Mouse (Mus musculus) kidney, adult 9 months (tissue): ENCODE results near the gene Hsd11b2.

Source experiments
- DNase-seq: peaks from one replicate; pipeline ENCODE4 v3.0.0; 2022

Hsd11b2 gene

DNA sequence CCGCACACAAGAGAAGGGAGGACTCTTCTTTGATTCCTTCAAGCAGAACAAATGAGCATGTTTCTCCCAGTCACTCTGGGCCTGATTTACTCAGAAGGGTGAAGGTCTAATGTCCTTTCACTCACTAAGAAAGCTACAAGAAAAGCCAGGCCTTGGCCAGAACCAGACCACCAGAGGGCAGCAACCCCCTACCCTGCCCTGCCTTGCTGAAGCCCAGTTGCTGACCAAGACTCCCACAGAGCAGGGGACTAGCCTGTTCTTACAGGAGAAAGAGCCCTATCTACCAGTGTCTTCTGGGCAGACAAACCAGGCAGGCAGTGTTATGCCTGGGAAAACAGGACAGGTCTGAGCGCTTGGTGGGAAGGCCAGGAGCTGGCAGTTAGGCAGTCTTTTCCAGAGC is 34.2 kb upstream of the Hsd11b2 start:
- peak; percentile 92 for DNase-seq

DNA sequence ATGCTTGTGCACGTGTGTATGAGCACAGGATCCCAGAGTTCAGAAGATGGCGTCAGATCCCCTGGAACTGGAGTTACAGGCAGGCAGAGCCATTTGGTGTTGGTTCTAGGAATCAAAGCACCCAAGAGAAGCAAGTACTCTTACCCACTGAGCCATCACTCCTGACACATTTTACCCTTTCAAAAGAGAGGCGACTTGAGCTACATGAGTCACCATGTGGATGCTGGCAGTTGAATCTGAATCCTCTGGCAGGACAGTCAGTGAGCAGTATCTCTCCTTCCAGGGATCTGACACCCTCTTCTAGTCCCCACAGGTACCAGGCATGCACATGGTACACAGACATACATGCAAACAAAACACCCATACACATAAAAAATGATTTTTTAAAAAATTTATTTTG is 30.5 kb upstream of the Hsd11b2 start:
- no peak for DNase-seq

DNA sequence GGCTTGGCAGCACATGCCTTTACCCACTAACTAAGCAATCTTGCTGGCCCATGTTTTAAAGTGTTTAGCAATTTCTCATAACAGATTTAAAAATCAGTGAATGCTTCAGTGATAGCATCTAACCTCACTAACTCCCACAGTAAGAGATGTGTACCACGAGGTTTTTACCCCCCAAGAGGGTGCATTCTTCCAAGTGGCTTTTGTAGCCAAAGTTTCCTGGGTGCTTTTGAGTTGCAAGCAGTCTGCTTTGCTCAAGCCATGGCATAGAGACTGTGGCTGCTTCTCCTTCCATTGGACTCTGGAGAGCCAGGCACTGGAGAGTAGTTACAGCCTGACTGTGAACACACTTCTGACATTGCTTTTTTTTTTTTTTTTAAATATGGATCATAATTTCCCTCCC is 29.3 kb upstream of the Hsd11b2 start:
- no peak for DNase-seq

DNA sequence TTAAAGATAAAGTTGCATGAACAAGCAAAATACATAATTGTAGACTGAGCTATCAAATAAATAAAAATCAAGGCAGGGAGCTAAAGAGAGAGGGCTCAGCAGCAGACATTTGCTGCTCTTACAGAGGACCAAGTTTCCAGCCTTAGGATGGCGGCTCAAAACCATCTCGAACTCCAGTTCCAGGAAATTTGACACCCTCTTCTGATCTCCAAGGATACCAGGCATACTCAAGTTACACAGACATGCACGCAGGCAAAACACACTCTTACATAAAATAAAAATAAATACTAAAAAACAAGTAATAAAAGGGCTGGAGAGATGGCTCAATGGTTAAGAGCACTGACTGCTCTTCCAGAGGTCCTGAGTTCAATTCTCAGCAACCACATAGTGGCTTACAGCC is 25.1 kb upstream of the Hsd11b2 start:
- DNase-seq = no peak

DNA sequence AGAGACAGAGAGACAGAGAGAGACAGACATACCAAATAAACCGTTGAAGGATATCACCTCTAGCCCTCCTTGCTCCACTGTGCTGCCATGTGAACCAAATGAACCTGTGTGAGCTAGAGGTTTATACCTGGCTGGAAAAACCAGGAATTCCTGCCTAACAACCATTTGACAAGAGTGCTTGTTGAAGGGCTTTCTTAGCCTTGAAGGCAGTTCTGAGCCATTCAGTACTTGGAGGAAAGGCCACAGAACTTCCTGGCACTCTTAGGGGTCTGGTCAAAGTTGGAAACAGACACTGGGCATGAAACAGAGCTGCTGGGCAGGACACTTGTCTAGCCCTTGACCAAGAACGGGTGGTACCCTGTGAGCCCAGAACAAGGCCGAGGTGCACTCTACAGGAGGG is 24.0 kb upstream of the Hsd11b2 start:
- no peak for DNase-seq

DNA sequence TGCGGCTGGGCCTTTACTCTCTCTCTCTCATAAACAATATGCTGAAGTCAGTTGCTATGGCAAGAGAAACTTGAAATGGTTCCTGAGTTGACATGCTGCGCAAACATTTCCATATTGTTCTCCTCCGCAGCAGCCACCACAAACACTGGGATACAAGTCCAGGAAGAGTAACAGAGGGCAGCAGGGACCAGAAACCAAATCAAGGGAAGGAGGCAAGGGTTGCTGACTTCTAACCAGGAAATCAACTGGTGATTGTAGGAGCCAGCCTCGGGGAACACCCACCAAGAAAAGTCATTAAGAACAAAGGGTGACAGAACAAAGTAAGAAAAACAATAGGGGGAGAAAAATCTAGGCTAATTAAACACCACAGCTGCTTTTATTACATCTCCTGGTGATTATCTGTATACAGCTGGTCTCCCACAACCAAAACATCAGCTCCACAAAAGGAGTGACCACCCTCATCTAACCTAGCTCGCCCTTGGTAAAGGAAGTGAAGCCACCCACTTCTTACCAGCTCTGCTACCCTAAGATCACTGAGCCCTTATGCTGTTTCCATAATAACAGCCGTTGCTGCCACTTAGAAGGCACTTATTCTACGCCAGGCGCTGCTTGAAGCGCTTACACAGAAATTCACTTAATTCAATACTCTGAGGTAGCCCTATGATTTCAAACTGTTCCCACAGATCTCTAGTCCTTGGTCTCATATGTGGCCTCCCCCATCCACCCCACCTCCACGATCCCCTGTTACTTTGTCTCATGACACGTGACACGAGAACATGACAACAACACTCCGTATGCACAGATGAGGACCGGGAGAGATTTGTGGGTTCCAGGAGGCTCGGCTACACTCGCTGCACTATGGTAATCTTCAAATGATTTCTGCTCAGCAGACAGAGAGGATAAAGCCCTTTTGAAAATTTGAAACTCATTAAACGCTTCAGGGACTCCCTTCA is 22.9 kb upstream of the Hsd11b2 start:
- no peak for DNase-seq

DNA sequence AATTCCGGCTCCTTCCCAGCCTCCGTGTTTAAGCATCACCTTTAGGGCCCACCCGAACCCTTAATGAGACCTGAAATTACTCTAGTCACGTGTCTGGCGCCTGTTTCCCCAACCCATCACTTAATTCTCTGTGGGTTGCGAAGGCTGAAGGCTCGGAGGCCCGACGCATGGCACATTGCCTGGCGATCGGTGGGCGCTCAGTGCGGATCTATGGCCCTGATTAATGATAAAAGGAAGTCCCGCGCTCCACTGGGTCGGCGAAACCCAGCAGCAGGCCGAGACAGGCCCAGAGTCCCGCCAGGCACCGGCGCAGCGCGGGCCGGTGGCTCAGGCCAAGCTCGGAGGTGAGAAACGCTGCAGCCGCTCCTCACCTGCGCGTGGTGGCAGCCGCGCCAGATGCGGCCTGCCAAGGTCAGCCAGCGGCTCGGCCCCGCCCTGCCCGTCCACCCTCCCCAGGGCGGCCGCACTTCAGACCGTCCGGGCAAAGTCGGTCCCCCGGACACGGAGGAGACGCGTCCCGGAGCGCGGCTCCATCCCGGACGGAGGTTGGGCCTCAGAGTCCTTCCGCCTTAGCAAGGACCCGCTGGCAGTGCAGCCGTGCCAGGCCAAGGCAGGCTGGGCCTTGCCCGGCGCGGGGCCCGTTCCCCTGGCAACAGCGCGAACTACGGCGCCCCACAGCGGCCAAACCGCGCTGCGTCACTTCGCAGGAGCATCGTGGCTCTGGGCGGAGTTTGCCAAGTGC is 21.9 kb upstream of the Hsd11b2 start, which contains the start of gene Zdhhc1:
Gene Zdhhc1, minus strand, starts transcription at position 464 of the 742 bp plus-strand sequence.
- peak; percentile 88 for DNase-seq

DNA sequence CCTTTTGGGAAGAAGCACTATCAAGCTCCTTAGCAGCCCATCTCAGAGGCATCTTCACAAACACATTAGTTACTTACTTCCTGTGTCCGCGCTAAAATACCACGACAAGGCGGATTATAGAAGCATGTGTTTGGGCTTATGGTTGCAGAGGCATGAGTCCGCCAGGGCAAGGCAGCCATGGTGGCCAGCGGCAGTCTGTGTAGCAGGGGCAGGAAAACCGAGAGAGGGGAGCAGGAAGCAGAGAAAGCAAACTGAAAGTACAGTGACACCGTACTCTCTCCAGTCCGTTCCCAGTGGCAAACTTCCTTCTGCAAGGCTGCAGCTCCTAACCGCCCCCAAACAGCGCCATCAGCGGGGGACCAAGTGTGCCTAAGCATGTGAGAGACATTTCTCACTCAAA is 18.8 kb upstream of the Hsd11b2 start:
- no peak for DNase-seq

DNA sequence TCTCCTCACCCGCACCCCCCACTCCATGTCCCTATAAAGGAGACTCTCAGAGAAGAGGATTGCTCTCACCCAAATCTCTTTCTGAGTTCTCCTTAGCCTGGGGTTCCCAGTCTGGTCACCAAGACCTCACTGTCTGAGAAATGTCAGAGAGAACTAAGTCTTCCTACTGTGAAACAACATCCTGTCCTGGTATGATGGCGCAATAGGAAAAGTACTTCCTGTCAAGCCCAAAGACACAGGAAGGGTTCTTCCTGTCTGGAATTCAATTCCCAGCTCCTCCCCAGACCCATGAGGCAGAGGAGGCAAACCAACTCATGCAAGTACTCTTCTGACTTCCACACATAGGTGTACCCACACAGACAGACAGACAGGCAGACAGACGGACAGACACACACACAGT is 13.9 kb upstream of the Hsd11b2 start:
- DNase-seq = peak; percentile 50

DNA sequence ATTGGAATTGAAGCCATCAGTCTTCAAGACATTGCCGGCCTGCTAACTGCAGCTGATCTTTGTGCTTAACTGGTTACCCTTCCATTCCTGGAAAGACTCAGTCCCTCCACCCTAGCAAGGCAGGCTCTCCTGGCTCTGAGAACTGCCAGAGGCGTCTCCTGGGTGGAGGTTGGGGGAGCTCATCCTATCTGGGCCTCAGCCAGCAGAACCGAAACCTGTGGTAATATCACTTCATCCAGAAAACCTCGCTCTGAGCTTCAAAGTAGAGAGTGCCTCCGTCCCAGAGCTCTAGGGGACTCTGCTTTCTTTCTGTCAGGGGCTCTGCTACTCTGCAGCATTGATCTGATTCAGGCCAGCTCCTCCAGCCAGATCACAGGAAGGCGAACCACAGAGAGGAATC is 11.6 kb upstream of the Hsd11b2 start:
- DNase-seq = no peak

DNA sequence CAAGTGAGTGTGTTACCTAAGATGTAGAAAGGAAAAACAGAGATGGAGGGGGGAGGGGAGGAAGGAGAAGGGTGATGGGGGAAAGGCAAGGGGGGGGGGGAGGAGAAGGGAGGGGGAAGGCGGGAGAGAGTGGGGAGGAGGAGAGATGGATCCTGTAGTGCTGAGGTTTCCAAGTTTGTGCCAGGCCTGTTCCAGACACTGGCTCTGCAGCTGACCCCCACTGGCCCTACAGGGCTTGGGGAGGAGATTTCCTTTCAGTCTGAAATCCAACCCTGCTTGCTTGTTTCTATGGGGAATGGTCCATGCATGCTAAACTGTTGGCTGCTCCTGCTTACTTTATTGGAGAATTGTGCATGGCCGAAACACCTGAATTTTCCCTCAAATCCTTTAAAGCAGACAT is 9.8 kb upstream of the Hsd11b2 start:
- no peak for DNase-seq

DNA sequence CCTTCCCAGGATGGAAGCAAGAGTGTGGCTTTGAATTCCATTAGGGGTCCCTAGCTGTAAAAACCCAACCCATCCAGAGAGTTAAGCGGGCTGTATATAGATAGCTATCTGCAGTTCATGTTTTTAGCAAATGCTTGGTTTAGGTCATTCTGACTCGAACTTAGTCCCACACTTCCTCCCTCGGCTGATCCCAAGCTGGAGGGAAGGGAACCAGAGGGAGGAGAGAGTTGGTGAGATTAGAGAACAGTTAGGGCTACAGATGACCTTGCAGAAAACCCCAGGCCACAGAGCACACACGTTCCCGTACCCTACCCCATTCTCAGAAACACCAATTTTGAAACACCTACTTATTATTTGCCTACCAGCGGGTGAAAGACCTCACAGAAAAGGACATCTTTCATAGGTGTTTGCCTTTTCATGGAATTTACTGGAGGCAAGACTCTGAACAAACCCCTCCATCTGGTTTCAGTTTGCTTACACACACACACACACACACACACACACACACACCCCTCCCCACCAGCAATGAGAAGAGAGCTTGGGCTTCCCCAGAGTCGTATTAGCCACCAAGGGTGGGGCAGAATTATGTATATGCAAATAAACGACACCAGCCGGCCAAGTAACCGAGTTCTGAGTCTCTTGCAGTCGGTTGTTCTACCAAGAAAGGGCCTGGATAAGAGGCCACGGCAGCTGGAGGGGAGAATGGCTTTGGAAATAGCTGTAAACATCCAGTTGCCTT is 8.4 kb upstream of the Hsd11b2 start:
- DNase-seq = no peak

DNA sequence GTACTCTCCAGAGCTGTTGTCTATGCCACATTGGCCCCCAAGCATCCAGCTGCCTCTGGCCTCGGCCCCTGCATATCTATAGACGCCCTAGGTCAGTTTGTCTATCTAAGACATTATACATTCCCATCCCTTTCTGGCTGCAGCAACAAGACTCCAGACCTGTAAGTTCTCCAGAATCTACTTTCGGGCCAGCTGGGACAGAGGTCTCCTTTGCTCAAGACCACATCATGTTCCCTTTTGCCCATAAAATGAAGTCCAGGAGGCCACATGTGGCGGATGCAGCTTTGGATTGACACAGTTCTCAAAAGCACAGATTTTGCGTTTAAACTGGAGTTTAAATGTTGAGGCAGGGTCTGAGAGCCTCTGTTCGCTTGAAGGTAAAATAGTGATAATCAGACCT is 4.4 kb upstream of the Hsd11b2 start:
- DNase-seq = no peak

DNA sequence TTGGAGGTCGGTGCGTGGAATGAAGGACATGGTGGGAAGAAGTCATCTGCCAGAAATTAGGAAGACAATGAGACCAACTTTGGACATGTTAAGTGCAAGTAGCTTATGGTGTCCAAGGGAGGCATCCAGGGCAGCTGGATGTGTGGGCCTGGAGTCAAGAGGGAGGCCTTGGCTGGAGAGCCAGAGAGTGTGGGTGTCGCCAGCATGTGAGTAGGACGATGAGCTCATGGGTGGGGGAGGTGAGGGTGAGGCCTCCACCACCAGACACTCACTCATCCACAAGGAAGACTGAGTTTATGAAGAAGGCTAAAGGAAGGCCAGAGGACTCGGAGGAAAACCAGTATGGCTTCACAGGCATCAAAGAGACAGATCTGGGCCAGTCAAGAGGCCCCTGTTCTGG is 3.9 kb upstream of the Hsd11b2 start:
- DNase-seq = no peak

DNA sequence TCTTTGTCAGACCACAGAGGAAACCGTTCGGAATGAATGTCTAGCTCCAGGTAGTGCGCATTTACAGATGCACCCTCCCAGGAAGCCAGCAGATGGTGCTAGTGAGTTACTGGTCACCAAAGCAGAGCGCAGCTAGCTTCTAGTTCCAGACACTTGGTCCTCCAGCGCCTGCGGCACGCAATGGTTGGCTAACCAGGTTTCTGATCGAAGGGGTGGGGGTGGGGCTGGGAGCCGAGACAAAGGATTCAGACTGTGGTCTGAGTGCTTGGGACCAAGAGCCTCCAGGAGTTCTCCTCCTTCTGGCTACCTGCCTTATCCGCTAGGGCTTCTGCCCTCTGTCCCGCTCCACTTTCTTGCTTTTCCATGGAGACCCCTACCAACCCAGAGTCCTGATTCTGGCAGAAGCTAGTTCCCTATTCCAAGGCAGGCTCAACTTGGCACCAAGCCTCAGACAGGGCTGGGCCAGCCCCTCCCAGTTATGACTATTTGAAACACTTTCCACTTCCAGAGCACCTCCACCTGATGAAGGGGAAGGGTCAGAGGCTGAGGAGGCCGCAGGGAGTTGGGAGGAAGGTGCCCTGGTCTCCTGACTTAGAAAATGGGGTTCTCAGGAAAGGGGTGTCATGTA is 2.4 kb upstream of the Hsd11b2 start:
- peak; percentile 85 for DNase-seq

DNA sequence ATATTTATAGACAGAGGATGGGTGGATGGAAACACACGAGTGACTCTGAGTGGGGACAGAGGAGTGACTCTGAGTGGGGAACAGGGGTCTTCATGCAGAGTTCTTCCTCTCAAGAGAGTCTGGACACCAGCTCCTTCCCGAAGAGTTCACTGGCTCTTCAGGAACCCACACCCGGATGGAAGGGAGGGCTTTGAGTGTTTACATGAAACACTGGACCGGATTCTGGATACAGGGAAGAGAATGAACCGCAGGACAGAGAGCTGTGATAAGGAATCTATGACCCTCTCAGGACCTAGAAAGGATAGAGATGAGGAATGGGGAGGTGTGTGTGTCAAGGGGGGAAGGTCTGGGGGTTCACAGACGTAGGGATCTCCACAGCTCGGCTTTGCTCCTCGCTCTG is 1.2 kb upstream of the Hsd11b2 start:
- DNase-seq = no peak

DNA sequence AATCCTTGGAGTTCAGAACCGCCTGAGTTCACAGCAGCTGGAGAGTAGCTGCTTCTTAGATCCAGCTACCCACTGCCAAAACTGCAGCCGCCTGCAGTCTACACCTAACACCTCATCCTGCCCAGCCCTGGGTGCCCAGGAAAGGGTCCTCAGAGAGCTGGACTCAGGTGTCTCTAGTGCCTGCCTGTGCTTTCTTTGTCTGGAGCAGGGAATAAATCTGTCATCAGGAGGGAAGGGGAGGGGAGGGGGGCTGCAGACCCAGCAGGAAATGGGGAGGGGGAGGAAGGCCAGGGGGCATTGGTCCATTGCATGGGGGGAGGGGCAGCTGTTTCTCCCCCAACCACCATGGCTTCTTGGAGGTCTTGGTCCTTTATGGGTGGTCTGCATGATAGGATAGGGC is 1.0 kb downstream of the Hsd11b2 start:
- no peak for DNase-seq

DNA sequence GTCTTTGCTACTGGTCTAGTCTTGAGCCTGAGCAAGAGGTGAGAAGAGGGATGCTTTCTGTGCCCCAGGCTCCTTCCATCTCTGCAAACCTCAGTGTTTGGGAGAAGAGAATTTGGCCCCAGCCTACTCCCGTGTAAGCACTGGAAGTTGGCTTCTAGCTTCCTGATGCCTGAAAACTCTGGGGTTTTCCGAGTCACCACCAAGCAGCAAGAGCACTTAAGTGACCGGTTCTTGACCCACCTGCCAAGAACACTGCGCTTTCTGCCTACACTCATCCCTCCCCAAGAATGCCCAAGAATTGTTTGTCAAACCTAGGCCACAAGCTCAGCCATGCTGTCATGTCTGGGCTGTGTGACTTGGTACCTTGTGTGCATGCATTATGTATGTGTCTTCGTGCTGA is 2.0 kb downstream of the Hsd11b2 start:
- no peak for DNase-seq

DNA sequence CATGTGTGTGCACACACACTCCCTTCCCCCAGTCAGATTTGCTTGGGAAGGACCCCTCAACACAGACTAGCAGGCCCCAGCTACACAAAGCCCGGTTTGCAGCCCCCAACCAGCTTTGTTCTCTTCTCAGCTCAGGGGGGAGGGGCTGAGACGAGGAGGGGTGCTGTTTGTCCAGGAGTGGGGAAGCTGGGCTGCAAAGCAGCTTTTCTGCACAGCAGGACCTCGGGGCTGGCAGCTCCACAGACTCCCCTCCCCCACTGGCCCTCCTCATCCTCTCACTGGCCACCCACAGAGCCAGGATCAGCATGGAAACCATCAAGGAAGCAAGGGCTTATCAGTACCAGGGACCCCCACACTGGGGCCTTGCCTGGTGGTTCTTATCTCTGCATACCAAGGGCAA is 2.5 kb downstream of the Hsd11b2 start:
- DNase-seq = no peak

DNA sequence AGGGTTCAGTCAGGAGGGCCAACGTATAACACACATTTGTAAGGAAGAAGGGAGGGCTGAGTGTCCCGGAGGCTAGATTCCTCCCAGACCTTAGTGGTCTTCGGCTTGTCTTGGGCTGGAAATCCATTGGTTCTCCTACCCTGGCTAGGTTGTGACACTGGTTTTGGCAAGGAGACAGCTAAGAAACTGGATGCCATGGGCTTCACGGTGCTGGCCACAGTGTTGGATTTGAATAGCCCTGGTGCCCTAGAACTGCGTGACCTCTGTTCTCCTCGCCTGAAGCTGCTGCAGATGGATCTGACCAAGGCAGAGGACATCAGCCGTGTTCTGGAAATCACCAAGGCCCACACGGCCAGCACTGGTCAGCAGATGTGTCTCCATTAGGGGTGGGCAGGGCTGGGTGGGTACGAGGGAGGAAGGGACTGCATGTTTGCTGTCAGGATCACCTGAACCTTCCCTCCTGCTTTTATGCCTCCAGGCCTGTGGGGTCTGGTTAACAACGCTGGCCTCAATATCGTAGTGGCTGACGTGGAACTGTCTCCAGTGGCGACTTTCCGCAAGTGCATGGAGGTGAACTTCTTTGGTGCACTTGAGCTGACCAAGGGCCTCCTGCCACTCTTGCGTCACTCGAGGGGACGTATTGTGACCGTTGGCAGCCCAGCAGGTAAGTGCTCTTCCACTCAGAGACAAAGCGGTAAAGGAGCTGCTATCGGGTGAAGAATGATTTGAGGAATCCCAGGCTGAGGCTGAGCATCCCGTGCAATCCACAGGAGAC is 3.6 kb downstream of the Hsd11b2 start:
- no peak for DNase-seq

DNA sequence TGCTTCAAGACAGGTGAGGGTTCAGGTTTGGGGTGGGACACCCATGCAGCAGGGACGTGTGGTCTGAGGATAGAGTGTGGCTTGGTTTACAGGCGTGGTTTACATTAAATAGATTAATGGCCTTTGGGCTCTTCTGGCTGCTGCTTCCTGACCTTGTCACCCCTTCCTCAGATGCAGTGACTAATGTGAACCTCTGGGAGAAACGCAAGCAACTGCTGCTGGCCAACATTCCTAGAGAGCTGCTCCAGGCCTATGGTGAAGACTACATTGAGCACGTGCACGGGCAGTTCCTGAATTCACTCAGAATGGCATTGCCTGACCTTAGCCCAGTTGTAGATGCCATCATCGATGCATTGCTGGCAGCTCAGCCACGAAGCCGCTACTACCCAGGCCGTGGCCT is 4.3 kb downstream of the Hsd11b2 start:
- no peak for DNase-seq

DNA sequence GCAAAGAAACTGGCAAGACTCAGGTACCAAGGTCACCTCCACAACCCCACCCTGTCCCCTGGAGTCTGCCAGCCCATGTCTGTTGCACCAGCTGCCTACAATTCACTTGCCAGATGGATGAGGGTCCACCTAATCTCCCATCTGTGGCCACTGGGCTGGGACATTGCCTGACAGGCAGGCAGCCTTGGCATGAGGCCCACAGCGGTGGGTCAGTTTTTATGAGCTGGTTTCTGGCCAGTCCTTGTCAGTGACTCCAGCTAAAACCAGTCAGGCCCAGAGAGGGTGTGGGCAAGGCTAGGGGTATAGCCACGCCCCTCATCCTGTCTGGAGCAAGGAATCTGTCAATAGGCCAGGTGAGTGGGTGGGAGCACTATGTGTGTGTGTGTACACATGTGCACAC is 8.6 kb downstream of the Hsd11b2 start:
- peak; percentile 78 for DNase-seq
